Mouse (Mus musculus): ENCODE results near the gene Gdpd3. TPM values are rescaled to one million over a fixed set of nuclear protein-coding genes. Genes with fewer than 3 reads are reported as not detected.
"Not testable (repeated sequence)": the region's sequence is repeated elsewhere in the genome, so short reads cannot be mapped to it uniquely, and the experiment has no call there.

The Gdpd3 gene
- 18.3 to 26.4 TPM (median 23.7 TPM) in 3 replicates for total RNA-seq (2017)

GRCm38 (mm10) chr7:126766201-126766600 is at the start of gene Gdpd3:
TSS of gene Gdpd3 (plus strand) at chr7:126766334.
- no peak for ATAC-seq (replicated peaks; ENCODE audit: insufficient number of reproducible peaks, low FRiP score, low TSS enrichment, poor library complexity, severe bottlenecking)

- ATAC-seq (replicated peaks; ENCODE audit: insufficient number of reproducible peaks, low FRiP score, low TSS enrichment, poor library complexity, severe bottlenecking), result no peak
Observed at GRCm38 (mm10) chr7:126717566-126717965, 48.6 kb upstream of the Gdpd3 start.

GRCm38 (mm10) chr7:126718787-126719337 is 47.3 kb upstream of the Gdpd3 start:
- ATAC-seq (replicated peaks; ENCODE audit: insufficient number of reproducible peaks, low FRiP score, low TSS enrichment, poor library complexity, severe bottlenecking), result no peak

GRCm38 (mm10) chr7:126721635-126722034 is 44.5 kb upstream of the Gdpd3 start:
- peak; percentile 73 for ATAC-seq (replicated peaks; ENCODE audit: insufficient number of reproducible peaks, low FRiP score, low TSS enrichment, poor library complexity, severe bottlenecking)

- ATAC-seq (replicated peaks; ENCODE audit: insufficient number of reproducible peaks, low FRiP score, low TSS enrichment, poor library complexity, severe bottlenecking), result peak; percentile 81
Observed at GRCm38 (mm10) chr7:126725077-126725476, 41.1 kb upstream of the Gdpd3 start.

GRCm38 (mm10) chr7:126725667-126726066 is 40.5 kb upstream of the Gdpd3 start:
- peak; percentile 89 for ATAC-seq (replicated peaks; ENCODE audit: insufficient number of reproducible peaks, low FRiP score, low TSS enrichment, poor library complexity, severe bottlenecking)

- ATAC-seq (replicated peaks; ENCODE audit: insufficient number of reproducible peaks, low FRiP score, low TSS enrichment, poor library complexity, severe bottlenecking), result not testable (repeated sequence)
Observed at GRCm38 (mm10) chr7:126730256-126730789, 35.8 kb upstream of the Gdpd3 start.

GRCm38 (mm10) chr7:126736122-126736521 is 30.0 kb upstream of the Gdpd3 start:
- ATAC-seq (replicated peaks; ENCODE audit: insufficient number of reproducible peaks, low FRiP score, low TSS enrichment, poor library complexity, severe bottlenecking), result peak; percentile 84

GRCm38 (mm10) chr7:126739551-126739950 is 26.6 kb upstream of the Gdpd3 start:
- ATAC-seq (replicated peaks; ENCODE audit: insufficient number of reproducible peaks, low FRiP score, low TSS enrichment, poor library complexity, severe bottlenecking), result 0 out of 2 replicates have a peak, but pooled peaks have one; percentile 5

- ATAC-seq (replicated peaks; ENCODE audit: insufficient number of reproducible peaks, low FRiP score, low TSS enrichment, poor library complexity, severe bottlenecking), result no peak
Observed at GRCm38 (mm10) chr7:126740132-126740735, 25.9 kb upstream of the Gdpd3 start.

GRCm38 (mm10) chr7:126740977-126741376 is 25.2 kb upstream of the Gdpd3 start:
- no peak for ATAC-seq (replicated peaks; ENCODE audit: insufficient number of reproducible peaks, low FRiP score, low TSS enrichment, poor library complexity, severe bottlenecking)

GRCm38 (mm10) chr7:126741452-126741851 is 24.7 kb upstream of the Gdpd3 start:
- ATAC-seq (replicated peaks; ENCODE audit: insufficient number of reproducible peaks, low FRiP score, low TSS enrichment, poor library complexity, severe bottlenecking), result no peak

- ATAC-seq (replicated peaks; ENCODE audit: insufficient number of reproducible peaks, low FRiP score, low TSS enrichment, poor library complexity, severe bottlenecking), result no peak
Observed at GRCm38 (mm10) chr7:126741964-126742482, 24.1 kb upstream of the Gdpd3 start.

- peak; percentile 89 for ATAC-seq (replicated peaks; ENCODE audit: insufficient number of reproducible peaks, low FRiP score, low TSS enrichment, poor library complexity, severe bottlenecking)
Observed at GRCm38 (mm10) chr7:126746066-126746465, 20.1 kb upstream of the Gdpd3 start.

GRCm38 (mm10) chr7:126746798-126747197 is 19.3 kb upstream of the Gdpd3 start:
- ATAC-seq (replicated peaks; ENCODE audit: insufficient number of reproducible peaks, low FRiP score, low TSS enrichment, poor library complexity, severe bottlenecking), result peak; percentile 85

GRCm38 (mm10) chr7:126748824-126749223 is 17.3 kb upstream of the Gdpd3 start:
- no peak for ATAC-seq (replicated peaks; ENCODE audit: insufficient number of reproducible peaks, low FRiP score, low TSS enrichment, poor library complexity, severe bottlenecking)

- ATAC-seq (replicated peaks; ENCODE audit: insufficient number of reproducible peaks, low FRiP score, low TSS enrichment, poor library complexity, severe bottlenecking), result no peak
Observed at GRCm38 (mm10) chr7:126749582-126750343, 16.4 kb upstream of the Gdpd3 start.

- ATAC-seq (replicated peaks; ENCODE audit: insufficient number of reproducible peaks, low FRiP score, low TSS enrichment, poor library complexity, severe bottlenecking), result 0 out of 2 replicates have a peak, but pooled peaks have one; percentile 29
Observed at GRCm38 (mm10) chr7:126754866-126755265, 11.3 kb upstream of the Gdpd3 start.

GRCm38 (mm10) chr7:126758539-126758938 is 7.6 kb upstream of the Gdpd3 start:
- no peak for ATAC-seq (replicated peaks; ENCODE audit: insufficient number of reproducible peaks, low FRiP score, low TSS enrichment, poor library complexity, severe bottlenecking)

All from monocyte, adult 5-6 weeks (primary cell).